Mouse (Mus musculus) myocyte (in vitro differentiated cells): Measurements from ENCODE around the gene Kcnab1. TPM values are rescaled to one million over a fixed set of nuclear protein-coding genes. Genes with fewer than 3 reads are reported as not detected.
A peak's percentile ranks its signal among the peaks of the same experiment; 100 is the strongest.

ENCODE experiments used
- H3K27me3 ChIP-seq: one replicate; pipeline ENCODE4 v1.6.1; 2011; ENCODE audit not compliant: control insufficient read depth, insufficient read depth, insufficient read length
- H3K36me3 ChIP-seq: one replicate; pipeline ENCODE4 v1.6.1; 2011; ENCODE audit not compliant: control insufficient read depth, insufficient read depth
- H3K4me2 ChIP-seq: one replicate; pipeline ENCODE4 v1.6.1; 2011; ENCODE audit warnings: low read depth, control low read depth
- H3K4me3 ChIP-seq: one replicate; pipeline ENCODE4 v1.5.1; 2011; ENCODE audit warnings: mild to moderate bottlenecking, control low read depth, moderate library complexity
- H3K79me2 ChIP-seq: one replicate; pipeline ENCODE4 v1.6.1; 2011; ENCODE audit not compliant: control insufficient read depth, insufficient read depth
- H3ac ChIP-seq: one replicate; pipeline ENCODE4 v1.6.1; 2011; ENCODE audit not compliant: control insufficient read depth, insufficient read length
- CEBPB ChIP-seq: IDR thresholded peaks from 2 replicates; pipeline ENCODE4 v1.6.1; 2011; ENCODE audit warnings: mild to moderate bottlenecking, moderate library complexity; ENCODE audit not compliant: poor library complexity, insufficient read depth, severe bottlenecking
- E2F4 ChIP-seq: IDR thresholded peaks from one replicate; pipeline ENCODE4 v1.6.1; 2011; ENCODE audit warnings: mild to moderate bottlenecking, control low read depth, moderate library complexity; ENCODE audit not compliant: insufficient read depth
- MAX ChIP-seq: IDR thresholded peaks from one replicate; pipeline ENCODE4 v1.6.1; 2011; ENCODE audit warnings: low read depth, mild to moderate bottlenecking, control low read depth
- MYOD1 ChIP-seq, 3 experiments: IDR thresholded peaks; one replicate each; pipeline ENCODE4 v1.6.1; 2011; ENCODE audit warnings: control low read depth in 2 of 3, low read depth in 2 of 3, mild to moderate bottlenecking in 2 of 3, moderate library complexity in 1 of 3; ENCODE audit not compliant: insufficient read length in 2 of 3, control insufficient read depth in 1 of 3
- MYOG ChIP-seq, 3 experiments: IDR thresholded peaks; one replicate each; pipeline ENCODE4 v1.6.1; 2011; ENCODE audit warnings: control low read depth in 2 of 3, low read depth in 2 of 3, mild to moderate bottlenecking in 2 of 3; ENCODE audit not compliant: insufficient read length in 2 of 3, control insufficient read depth in 1 of 3, insufficient read depth in 1 of 3
- POLR2A ChIP-seq: IDR thresholded peaks from one replicate; pipeline ENCODE4 v1.6.1; 2011; ENCODE audit warnings: low read depth, mild to moderate bottlenecking, control low read depth, moderate library complexity; ENCODE audit not compliant: insufficient read length
- POLR2AphosphoS2 ChIP-seq: IDR thresholded peaks from one replicate; pipeline ENCODE4 v1.6.1; 2011; ENCODE audit warnings: low read depth, control low read depth; ENCODE audit not compliant: insufficient read length
- REST ChIP-seq: IDR thresholded peaks from one replicate; pipeline ENCODE4 v1.6.1; 2011; ENCODE audit warnings: mild to moderate bottlenecking, control low read depth, moderate library complexity; ENCODE audit not compliant: insufficient read depth, insufficient read length
- SRF ChIP-seq: IDR thresholded peaks from one replicate; pipeline ENCODE4 v1.6.1; 2011; ENCODE audit warnings: low read depth; ENCODE audit not compliant: control insufficient read depth, insufficient read length
- TCF12 ChIP-seq: IDR thresholded peaks from one replicate; pipeline ENCODE4 v1.6.1; 2011; ENCODE audit warnings: mild to moderate bottlenecking, control low read depth; ENCODE audit not compliant: poor library complexity, insufficient read depth, severe bottlenecking
- TCF3 ChIP-seq: IDR thresholded peaks from one replicate; pipeline ENCODE4 v1.6.1; 2011; ENCODE audit warnings: low read depth, control low read depth; ENCODE audit not compliant: insufficient read length
- USF1 ChIP-seq: IDR thresholded peaks from one replicate; pipeline ENCODE4 v1.6.1; 2011; ENCODE audit warnings: low read depth, mild to moderate bottlenecking, control low read depth, moderate library complexity
- polyA plus RNA-seq: library from polyadenylated mRNA; unstranded; fragments of >200 nt; fragmentation: generic; extraction: Trizol; gene quantifications from one replicate; pipeline ENCODE4 v1.2.1, GENCODE M21; 2012; ENCODE audit warnings: missing spikeins

Gene Kcnab1
- polyA plus RNA-seq, 1 experiment: 0.08 TPM

DNA sequence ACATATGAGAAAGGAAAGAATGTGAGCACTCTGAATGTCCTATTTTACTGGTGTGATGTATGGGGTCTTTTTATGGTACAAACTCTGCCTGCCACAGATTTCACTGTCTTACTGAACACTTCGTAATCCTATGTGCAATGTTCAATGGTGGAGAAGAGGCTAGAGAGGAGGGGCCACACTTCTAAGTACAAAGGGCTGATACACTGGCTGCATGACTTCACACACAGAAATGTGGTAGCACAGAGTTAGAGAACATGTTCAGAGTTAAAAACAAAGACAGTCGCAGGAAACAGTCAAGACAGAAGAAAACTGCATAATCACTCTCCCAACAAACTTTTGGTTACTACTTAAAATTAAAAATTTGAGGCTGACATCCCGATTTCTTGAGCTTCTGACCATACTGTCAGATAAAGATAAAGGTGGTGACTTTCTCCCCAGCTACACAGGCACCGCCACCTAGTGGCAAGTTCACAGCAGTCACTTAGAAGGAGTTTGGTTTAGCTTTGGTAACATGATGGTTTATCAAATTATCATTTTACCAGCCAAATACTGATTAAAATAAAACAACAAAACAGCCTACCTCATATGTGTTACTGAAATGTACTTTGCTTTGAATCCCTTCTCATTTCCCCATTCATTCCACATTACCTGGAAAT lies 270.8 kb downstream of the Kcnab1 start:
- Histone ChIP-seq H3K27me3 (no peaks in the 10 kb centered on the region), H3K79me2 (peaks cover 18% of the 10 kb centered on the region), H3K4me2 (no peak overlapping the region), H3K4me3 (no peak overlapping the region), H3K36me3 (peaks cover 74% of the 10 kb centered on the region), H3ac (no peak overlapping the region)
- TF ChIP-seq MYOD1 (IDR thresholded peaks at IDR 0.05; ENCODE audit: control insufficient read depth in 1 of 3, insufficient read length in 2 of 3, low read depth in 2 of 3): no peak
- TF ChIP-seq TCF12: no peak
- no peak for TF ChIP-seq MYOG (IDR thresholded peaks at IDR 0.05; ENCODE audit: control insufficient read depth in 1 of 3, insufficient read depth in 1 of 3, insufficient read length in 2 of 3, low read depth in 2 of 3)
- no peak for TF ChIP-seq USF1
- TF ChIP-seq POLR2A: no peak
- no peak for TF ChIP-seq MAX
- no peak for TF ChIP-seq TCF3
- TF ChIP-seq REST: no peak
- TF ChIP-seq CEBPB: no peak
- no peak for TF ChIP-seq E2F4

DNA sequence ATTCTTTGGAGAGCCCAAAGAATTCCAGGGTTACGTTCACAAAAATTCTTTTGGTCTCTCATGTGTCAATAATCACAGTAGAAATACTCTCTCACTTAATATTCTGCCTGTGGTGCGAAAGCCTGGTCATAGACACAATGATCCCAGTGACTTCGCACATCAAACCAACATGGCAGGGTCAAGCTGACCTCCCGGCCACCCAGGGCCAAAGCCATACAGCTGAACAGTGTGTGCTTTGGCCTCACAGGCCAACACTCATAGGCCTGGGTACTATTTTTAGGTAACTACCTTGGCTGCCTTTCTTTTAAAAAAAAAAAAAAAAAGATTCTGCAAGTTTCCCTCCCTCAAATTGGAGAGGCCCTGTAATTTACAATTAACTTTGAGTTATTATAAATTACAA lies 271.9 kb downstream of the Kcnab1 start:
- peaks cover 80% of the 10 kb centered on the region for H3K36me3 ChIP-seq
- no peak overlapping the region for H3ac ChIP-seq
- no peaks in the 10 kb centered on the region for H3K27me3 ChIP-seq
- peaks cover 29% of the 10 kb centered on the region for H3K79me2 ChIP-seq
- no peak overlapping the region for H3K4me3 ChIP-seq
- TF ChIP-seq MYOG (IDR thresholded peaks at IDR 0.05; ENCODE audit: control insufficient read depth in 1 of 3, insufficient read depth in 1 of 3, insufficient read length in 2 of 3, low read depth in 2 of 3) (peak in 1 of 3 experiments; percentile 21), TCF3 (no peak)
- H3K4me2 ChIP-seq: no peak overlapping the region

DNA sequence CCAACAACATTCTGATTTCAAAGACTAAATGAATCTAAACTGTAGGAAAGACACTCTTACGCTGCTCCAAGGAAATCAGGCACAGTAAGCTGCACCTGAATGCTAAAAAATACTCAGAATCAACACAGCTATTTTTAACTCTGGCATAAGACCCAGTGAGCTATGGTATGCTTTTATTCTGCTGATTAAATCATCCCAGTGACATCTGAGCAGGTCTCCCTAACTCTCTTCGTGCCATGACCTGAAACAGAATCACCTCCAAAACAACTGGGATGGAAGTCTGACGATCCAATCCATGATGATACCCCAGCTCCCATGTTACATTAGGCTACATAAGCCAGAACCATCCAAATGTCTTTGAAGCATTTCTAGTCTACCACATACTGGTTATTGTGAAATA lies 275.2 kb downstream of the Kcnab1 start:
- Histone ChIP-seq H3K4me3 (no peak overlapping the region), H3ac (no peak overlapping the region), H3K36me3 (peaks cover 92% of the 10 kb centered on the region), H3K27me3 (no peaks in the 10 kb centered on the region), H3K79me2 (peaks cover 42% of the 10 kb centered on the region), H3K4me2 (no peak overlapping the region)
- TF ChIP-seq REST: no peak
- no peak for TF ChIP-seq TCF12
- no peak for TF ChIP-seq POLR2A
- no peak for TF ChIP-seq SRF
- TF ChIP-seq MYOG (IDR thresholded peaks at IDR 0.05; ENCODE audit: control insufficient read depth in 1 of 3, insufficient read depth in 1 of 3, insufficient read length in 2 of 3, low read depth in 2 of 3): no peak
- TF ChIP-seq MAX: no peak

DNA sequence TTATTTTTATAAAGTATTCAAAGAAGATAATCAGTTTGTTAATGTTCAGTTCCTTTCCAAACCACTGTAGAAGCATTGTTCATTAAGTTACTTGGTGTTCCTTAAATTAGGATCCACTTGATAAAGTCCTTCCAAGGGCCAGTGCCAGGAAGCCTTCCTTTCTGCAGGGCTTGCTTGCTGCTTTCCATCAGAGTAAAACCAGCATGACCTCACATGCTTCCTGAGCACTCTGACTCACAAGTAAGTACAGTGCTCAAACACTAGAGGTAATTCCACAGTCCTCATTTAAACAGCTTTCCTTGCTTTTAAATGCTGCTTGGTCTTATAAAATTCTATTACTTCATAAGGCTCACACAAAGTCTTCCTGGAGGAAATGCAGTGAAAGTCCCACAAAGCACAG lies 276.6 kb downstream of the Kcnab1 start:
- Histone ChIP-seq H3ac (no peak overlapping the region), H3K79me2 (peaks cover 56% of the 10 kb centered on the region), H3K27me3 (no peaks in the 10 kb centered on the region), H3K4me2 (no peak overlapping the region), H3K36me3 (peaks cover 82% of the 10 kb centered on the region), H3K4me3 (no peak overlapping the region)
- TF ChIP-seq TCF12 (no peak), SRF (no peak), TCF3 (no peak), MYOD1 (IDR thresholded peaks at IDR 0.05; ENCODE audit: control insufficient read depth in 1 of 3, insufficient read length in 2 of 3, low read depth in 2 of 3) (no peak), REST (no peak), POLR2AphosphoS2 (no peak), CEBPB (no peak), MYOG (IDR thresholded peaks at IDR 0.05; ENCODE audit: control insufficient read depth in 1 of 3, insufficient read depth in 1 of 3, insufficient read length in 2 of 3, low read depth in 2 of 3) (no peak), MAX (no peak), E2F4 (no peak), POLR2A (no peak), USF1 (no peak)

- Histone ChIP-seq H3K4me2 (peak overlapping the region; percentile 69), H3K79me2 (peaks cover 48% of the 10 kb centered on the region), H3ac (peak overlapping the region; percentile 64), H3K36me3 (peaks cover 32% of the 10 kb centered on the region), H3K4me3 (peak overlapping the region; percentile 74), H3K27me3 (no peaks in the 10 kb centered on the region)
- TF ChIP-seq TCF3 (no peak), USF1 (no peak), MYOG (IDR thresholded peaks at IDR 0.05; ENCODE audit: control insufficient read depth in 1 of 3, insufficient read depth in 1 of 3, insufficient read length in 2 of 3, low read depth in 2 of 3) (no peak), E2F4 (no peak), POLR2AphosphoS2 (no peak), MYOD1 (IDR thresholded peaks at IDR 0.05; ENCODE audit: control insufficient read depth in 1 of 3, insufficient read length in 2 of 3, low read depth in 2 of 3) (no peak), MAX (no peak), POLR2A (no peak), REST (no peak), SRF (no peak), CEBPB (no peak), TCF12 (no peak)
Measured at GRCm38 (mm10) chr3:65391222-65391783, 282.1 kb downstream of the Kcnab1 start.
